Mouse (Mus musculus) neural tube, embryonic 12.5 days (tissue): ENCODE data around the gene Gtdc1. TPM values are rescaled to one million over a fixed set of nuclear protein-coding genes. Genes with fewer than 3 reads are reported as not detected.
"Not testable (repeated sequence)": the region's sequence is repeated elsewhere in the genome, so short reads cannot be mapped to it uniquely, and the experiment has no call there.

Experiments
- ATAC-seq: fragments of 200-750 bp; cut with Nextera tagmentation; 2 replicates; pipeline ENCODE4 v1.8.0; 2017; ENCODE audit warnings: low read depth, mild to moderate bottlenecking, moderate TSS enrichment, moderate library complexity; ENCODE audit not compliant: low FRiP score
- H3K27ac ChIP-seq: fragments of 300-500 bp; sonication (generic); 2 replicates; pipeline ENCODE4 v1.5.1; 2016
- H3K27me3 ChIP-seq: fragments of 300-500 bp; sonication (generic); replicated peaks from 2 replicates; pipeline ENCODE4 v1.6.1; 2016; ENCODE audit warnings: mild to moderate bottlenecking
- H3K36me3 ChIP-seq: fragments of 300-500 bp; sonication (generic); 2 replicates; pipeline ENCODE4 v1.6.1; 2016; ENCODE audit warnings: mild to moderate bottlenecking
- H3K4me1 ChIP-seq: fragments of 300-500 bp; sonication (generic); 2 replicates; pipeline ENCODE4 v1.6.1; 2016
- H3K4me2 ChIP-seq: fragments of 300-500 bp; sonication (generic); replicated peaks from 2 replicates; pipeline ENCODE4 v1.6.1; 2016; ENCODE audit warnings: mild to moderate bottlenecking
- H3K4me3 ChIP-seq: fragments of 300-500 bp; sonication (generic); 2 replicates; pipeline ENCODE4 v1.5.1; 2016
- H3K9ac ChIP-seq: fragments of 300-500 bp; sonication (generic); 2 replicates; pipeline ENCODE4 v1.6.1; 2016; ENCODE audit warnings: mild to moderate bottlenecking
- H3K9me3 ChIP-seq: fragments of 300-500 bp; sonication (generic); 2 replicates; pipeline ENCODE4 v1.6.1; 2016; ENCODE audit warnings: mild to moderate bottlenecking
- WGBS: fragments of 180-500 bp; shearing (Covaris S2); methylation state at CpG from one replicate; pipeline ENCODE4 v1.1.7; 2016; 5-methylcytosine and 5-hydroxymethylcytosine counted together
- polyA plus RNA-seq: library from polyadenylated mRNA; unstranded; fragments of >200 nt; fragmentation: Nextera tagmentation; extraction: Ambion mirVana; gene quantifications from 2 replicates; pipeline ENCODE4 v1.2.1, GENCODE M21; 2016

Gtdc1 gene
- polyA plus RNA-seq, 1 experiment from 2014 or later, result 13.9 TPM

GRCm38 (mm10) chr2:44632584-44632983, 294.9 kb downstream of the Gtdc1 start:
- no peaks in the 10 kb centered on the region for H3K9me3 ChIP-seq
- no peak overlapping the region for H3K27ac ChIP-seq
- H3K9ac ChIP-seq, result no peak overlapping the region
- ATAC-seq, result peak; percentile 71
- no peaks in the 10 kb centered on the region for H3K27me3 ChIP-seq
- H3K36me3 ChIP-seq, result no peaks in the 10 kb centered on the region
- H3K4me1 ChIP-seq, result peaks cover 3% of the 10 kb centered on the region; the same call in 1 of the 2 replicates
- H3K4me3 ChIP-seq, result no peak overlapping the region
- 56% methylated on average over 10 of the region's 10 CpGs for WGBS
- no peak overlapping the region; the same call in 1 of the 2 replicates for H3K4me2 ChIP-seq

- Histone ChIP-seq H3K9ac (no peak overlapping the region), H3K4me1 (peaks cover 3% of the 10 kb centered on the region; the same call in 1 of the 2 replicates), H3K27ac (no peak overlapping the region), H3K4me2 (no peak overlapping the region), H3K27me3 (no peaks in the 10 kb centered on the region), H3K36me3 (no peaks in the 10 kb centered on the region), H3K9me3 (no peaks in the 10 kb centered on the region), H3K4me3 (no peak overlapping the region)
- 70% methylated on average over 3 of the region's 3 CpGs for WGBS
- ATAC-seq, result no peak
Observed at GRCm38 (mm10) chr2:44631064-44631463, 296.4 kb downstream of the Gtdc1 start.

GRCm38 (mm10) chr2:44628778-44629177, 298.7 kb downstream of the Gtdc1 start:
- H3K36me3 ChIP-seq, result no peaks in the 10 kb centered on the region
- no peaks in the 10 kb centered on the region for H3K9me3 ChIP-seq
- no peak for ATAC-seq
- H3K27me3 ChIP-seq, result no peaks in the 10 kb centered on the region
- H3K4me3 ChIP-seq, result no peak overlapping the region
- no peak overlapping the region for H3K4me2 ChIP-seq
- no peak overlapping the region for H3K27ac ChIP-seq
- no peaks in the 10 kb centered on the region for H3K4me1 ChIP-seq
- WGBS, result 92% methylated on average over 1 of the region's 1 CpGs
- H3K9ac ChIP-seq, result no peak overlapping the region

DNA sequence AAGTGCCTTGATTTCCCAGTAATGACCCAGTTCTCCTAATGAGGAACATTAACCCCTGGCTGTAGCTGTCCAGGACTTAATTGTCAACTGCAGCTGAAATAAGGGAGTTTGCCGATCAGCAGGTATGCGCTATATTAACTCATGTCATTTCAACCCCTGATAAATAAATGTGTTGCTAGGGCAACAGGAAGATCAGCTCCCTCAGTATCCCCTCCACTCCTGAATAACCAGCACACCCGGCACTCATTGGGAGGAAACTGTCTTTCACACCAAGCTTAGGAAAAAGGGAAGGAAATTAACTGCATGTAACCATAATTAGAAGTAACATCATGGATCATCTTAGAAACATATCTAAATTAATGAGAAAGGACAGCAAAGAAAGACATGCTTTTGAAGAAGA, 302.3 kb downstream of the Gtdc1 start:
- WGBS, result 70% methylated on average over 3 of the region's 3 CpGs
- Histone ChIP-seq H3K9me3 (no peaks in the 10 kb centered on the region), H3K4me3 (no peak overlapping the region), H3K9ac (no peak overlapping the region), H3K4me2 (no peak overlapping the region), H3K36me3 (no peaks in the 10 kb centered on the region), H3K4me1 (no peaks in the 10 kb centered on the region), H3K27me3 (no peaks in the 10 kb centered on the region), H3K27ac (no peak overlapping the region)
- ATAC-seq, result no peak

GRCm38 (mm10) chr2:44622471-44622870, 305.0 kb downstream of the Gtdc1 start:
- Histone ChIP-seq H3K36me3 (no peaks in the 10 kb centered on the region), H3K4me1 (no peaks in the 10 kb centered on the region), H3K4me3 (no peak overlapping the region), H3K4me2 (no peak overlapping the region), H3K27ac (no peak overlapping the region), H3K9me3 (no peaks in the 10 kb centered on the region), H3K27me3 (no peaks in the 10 kb centered on the region), H3K9ac (no peak overlapping the region)
- ATAC-seq, result no peak
- 96% methylated on average over 3 of the region's 3 CpGs for WGBS

GRCm38 (mm10) chr2:44599653-44600052, 327.8 kb downstream of the Gtdc1 start:
- not testable (repeated sequence) for H3K4me1 ChIP-seq, H3K36me3 ChIP-seq, H3K9ac ChIP-seq, H3K4me3 ChIP-seq, H3K27ac ChIP-seq, H3K4me2 ChIP-seq, H3K27me3 ChIP-seq, H3K9me3 ChIP-seq, ATAC-seq
- WGBS, result 92% methylated on average over 3 of the region's 3 CpGs

GRCm38 (mm10) chr2:44594276-44594675, 333.2 kb downstream of the Gtdc1 start:
- Histone ChIP-seq H3K9ac (no peak overlapping the region), H3K36me3 (no peaks in the 10 kb centered on the region), H3K4me1 (no peaks in the 10 kb centered on the region), H3K4me3 (no peak overlapping the region), H3K4me2 (no peak overlapping the region), H3K27ac (no peak overlapping the region), H3K9me3 (no peaks in the 10 kb centered on the region), H3K27me3 (no peaks in the 10 kb centered on the region)
- WGBS, result 72% methylated on average over 1 of the region's 1 CpGs
- ATAC-seq, result no peak

DNA sequence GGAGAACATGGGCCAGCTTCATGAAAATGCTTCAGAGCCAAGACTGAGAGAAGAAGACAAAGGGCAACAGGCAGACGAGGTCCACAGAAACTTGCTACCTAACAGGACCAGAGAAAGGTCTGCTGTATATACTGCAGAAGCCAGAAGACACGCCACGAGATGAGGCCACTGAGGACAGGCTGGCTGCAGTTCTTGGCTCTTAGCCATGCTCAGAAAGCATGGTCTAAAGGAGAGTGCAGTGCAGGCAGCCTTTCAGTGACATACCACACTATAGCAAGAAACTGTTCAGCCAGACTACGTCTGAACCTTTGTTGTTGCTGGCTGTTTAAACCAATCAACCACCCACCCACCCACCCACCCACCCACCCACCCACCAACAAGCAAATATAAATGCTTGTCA, 336.6 kb downstream of the Gtdc1 start:
- WGBS, result 71% methylated on average over 4 of the region's 4 CpGs
- H3K9me3 ChIP-seq, result no peaks in the 10 kb centered on the region
- H3K9ac ChIP-seq, result no peak overlapping the region
- H3K4me3 ChIP-seq, result no peak overlapping the region
- no peak overlapping the region for H3K4me2 ChIP-seq
- H3K4me1 ChIP-seq, result no peaks in the 10 kb centered on the region
- H3K27ac ChIP-seq, result no peak overlapping the region
- no peak for ATAC-seq
- no peaks in the 10 kb centered on the region for H3K27me3 ChIP-seq
- no peaks in the 10 kb centered on the region for H3K36me3 ChIP-seq

- peaks cover 7% of the 10 kb centered on the region; the same call in 1 of the 2 replicates for H3K9me3 ChIP-seq
- H3K9ac ChIP-seq, result no peak overlapping the region
- H3K4me2 ChIP-seq, result no peak overlapping the region
- H3K27me3 ChIP-seq, result no peaks in the 10 kb centered on the region
- ATAC-seq, result no peak
- H3K4me1 ChIP-seq, result no peaks in the 10 kb centered on the region
- H3K4me3 ChIP-seq, result no peak overlapping the region
- H3K27ac ChIP-seq, result no peak overlapping the region
- no peaks in the 10 kb centered on the region for H3K36me3 ChIP-seq
Observed at GRCm38 (mm10) chr2:44584061-44584460, 343.4 kb downstream of the Gtdc1 start.

GRCm38 (mm10) chr2:44583491-44583890, 344.0 kb downstream of the Gtdc1 start:
- no peaks in the 10 kb centered on the region for H3K27me3 ChIP-seq
- no peak overlapping the region for H3K9ac ChIP-seq

DNA sequence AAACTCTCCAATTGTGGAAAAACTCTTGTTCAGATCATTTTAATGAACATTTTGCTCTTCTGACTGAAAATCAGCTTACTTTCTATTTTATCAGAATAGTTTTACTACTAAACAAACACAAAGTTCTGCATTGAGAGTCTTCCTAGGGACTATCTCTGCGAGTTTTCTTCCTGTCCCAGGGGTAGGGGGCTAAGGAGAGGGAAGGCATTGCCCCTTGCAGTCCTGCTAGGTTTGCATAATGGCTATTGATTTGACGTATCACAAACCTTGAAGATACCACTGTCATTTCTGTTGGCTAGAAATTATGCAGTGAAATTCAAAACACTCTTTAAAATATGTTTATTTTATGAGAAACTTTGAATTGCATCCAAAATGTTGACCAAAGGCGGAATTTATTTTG, 355.6 kb downstream of the Gtdc1 start:
- H3K4me2 ChIP-seq, result no peak overlapping the region
- no peaks in the 10 kb centered on the region for H3K4me1 ChIP-seq
- H3K9me3 ChIP-seq, result no peaks in the 10 kb centered on the region
- ATAC-seq, result no peak
- no peak overlapping the region for H3K4me3 ChIP-seq
- H3K27ac ChIP-seq, result no peak overlapping the region
- no peaks in the 10 kb centered on the region for H3K27me3 ChIP-seq
- H3K36me3 ChIP-seq, result no peaks in the 10 kb centered on the region
- WGBS, result 62% methylated on average over 3 of the region's 3 CpGs
- no peak overlapping the region for H3K9ac ChIP-seq

More at GRCm38 (mm10) chr2:44583491-44583890, 344.0 kb downstream of the Gtdc1 start:
- ATAC-seq, result no peak
- H3K27ac ChIP-seq, result no peak overlapping the region
- no peak overlapping the region for H3K4me2 ChIP-seq
- H3K36me3 ChIP-seq, result no peaks in the 10 kb centered on the region
- H3K9me3 ChIP-seq, result peaks cover 7% of the 10 kb centered on the region; the same call in 1 of the 2 replicates
- no peak overlapping the region for H3K4me3 ChIP-seq
- no peaks in the 10 kb centered on the region for H3K4me1 ChIP-seq

GRCm38 (mm10) chr2:44571156-44571555, 356.3 kb downstream of the Gtdc1 start:
- Histone ChIP-seq H3K4me3 (no peak overlapping the region), H3K9ac (no peak overlapping the region), H3K27ac (no peak overlapping the region), H3K9me3 (no peaks in the 10 kb centered on the region), H3K4me1 (no peaks in the 10 kb centered on the region), H3K36me3 (no peaks in the 10 kb centered on the region), H3K27me3 (no peaks in the 10 kb centered on the region), H3K4me2 (no peak overlapping the region)
- WGBS, result 34% methylated on average over 9 of the region's 9 CpGs
- no peak for ATAC-seq

GRCm38 (mm10) chr2:44569140-44569952, 358.1 kb downstream of the Gtdc1 start:
- Histone ChIP-seq H3K4me3 (no peak overlapping the region), H3K9me3 (no peaks in the 10 kb centered on the region), H3K27ac (no peak overlapping the region), H3K9ac (no peak overlapping the region), H3K36me3 (no peaks in the 10 kb centered on the region), H3K27me3 (no peaks in the 10 kb centered on the region), H3K4me2 (no peak overlapping the region), H3K4me1 (no peaks in the 10 kb centered on the region)
- WGBS, result 61% methylated on average over 7 of the region's 7 CpGs
- no peak for ATAC-seq
